Mouse (Mus musculus) small intestine, adult 2 months (tissue): Measurements from ENCODE around the gene Mrtfa.

Experiments used
- CTCF ChIP-seq: fragments of 200-500 bp; IDR thresholded peaks from 2 replicates; pipeline ENCODE4 v1.5.1; 2012; ENCODE audit warnings: low read depth, mild to moderate bottlenecking, control low read depth, inconsistent platforms, low read length, moderate library complexity, mixed read lengths; ENCODE audit not compliant: insufficient replicate concordance, insufficient read length; ENCODE audit errors: extremely low read depth
- POLR2A ChIP-seq: fragments of 200-500 bp; IDR thresholded peaks from 2 replicates; pipeline ENCODE4 v1.6.1; 2012; ENCODE audit warnings: low read depth, mild to moderate bottlenecking, control low read depth, inconsistent platforms, low read length, moderate library complexity

DNA sequence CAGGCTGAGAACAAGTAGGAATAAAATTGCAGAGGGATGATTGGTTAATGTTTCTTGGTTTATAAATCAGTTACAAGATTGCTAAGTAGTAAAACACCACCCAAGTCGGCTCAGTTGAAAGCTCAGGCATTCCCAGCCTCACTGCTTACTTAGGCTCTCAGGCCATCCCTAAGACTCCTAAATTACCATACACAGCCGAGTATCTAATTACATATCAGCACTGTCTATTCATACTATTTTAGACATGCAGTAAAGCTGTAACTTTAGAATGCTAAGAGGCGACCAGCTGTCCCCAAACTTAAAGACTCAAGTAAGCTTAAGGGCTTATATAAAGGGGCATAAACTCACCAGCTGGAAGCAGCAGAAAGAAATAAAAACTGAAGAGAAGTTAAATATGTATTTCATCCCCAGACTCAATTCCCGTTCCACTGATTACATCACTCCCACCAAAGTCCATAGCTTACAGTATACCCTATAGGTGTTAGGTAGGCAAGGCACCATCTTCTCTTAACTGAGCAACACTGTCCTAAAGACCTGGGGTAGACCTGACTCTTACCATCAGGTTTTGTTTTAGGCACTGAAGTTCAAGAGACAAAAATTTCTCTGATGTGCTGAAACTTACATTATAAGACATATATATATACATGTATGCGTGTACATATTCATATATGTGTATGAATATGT lies 62.3 kb downstream of the Mrtfa start:
- TF ChIP-seq CTCF (no peak), POLR2A (no peak)
